Mouse (Mus musculus) spleen, adult 2 months (tissue): ENCODE measurements around the gene Arhgap20. TPM values are rescaled to one million over a fixed set of nuclear protein-coding genes. Genes with fewer than 3 reads are reported as not detected.

Experiments
- DNase-seq, 2 experiments: peaks; one replicate each; pipeline versions ENCODE4 v3.0.0 to v3.0.0-alpha.2; 2012 to 2021; ENCODE audit warnings: low spot score in 2 of 2, low read depth in 1 of 2
- H3K27ac ChIP-seq: fragments of 200-500 bp; 2 replicates; pipeline ENCODE4 v1.5.1; 2012; ENCODE audit warnings: low read length, inconsistent platforms; ENCODE audit not compliant: insufficient read depth
- H3K27me3 ChIP-seq: fragments of 200-500 bp; 2 replicates; pipeline ENCODE4 v1.6.1; 2012; ENCODE audit warnings: mild to moderate bottlenecking, moderate library complexity, low read length, inconsistent platforms; ENCODE audit not compliant: control insufficient read depth, insufficient read depth
- H3K36me3 ChIP-seq: fragments of 200-500 bp; 2 replicates; pipeline ENCODE4 v1.6.1; 2012; ENCODE audit warnings: mild to moderate bottlenecking, low read length, inconsistent platforms; ENCODE audit not compliant: control insufficient read depth, insufficient read depth
- H3K4me1 ChIP-seq: fragments of 200-500 bp; 2 replicates; pipeline ENCODE4 v1.6.1; 2011; ENCODE audit warnings: inconsistent platforms; ENCODE audit not compliant: control insufficient read depth, insufficient read depth, insufficient read length
- H3K4me3 ChIP-seq: fragments of 200-500 bp; 2 replicates; pipeline ENCODE4 v1.5.1; 2011; ENCODE audit warnings: mild to moderate bottlenecking, inconsistent platforms; ENCODE audit not compliant: insufficient read depth, insufficient read length; ENCODE audit errors: extremely low read depth
- CTCF ChIP-seq: fragments of 200-500 bp; IDR thresholded peaks from 2 replicates; pipeline ENCODE4 v1.5.1; 2011; ENCODE audit warnings: mild to moderate bottlenecking, inconsistent platforms; ENCODE audit not compliant: insufficient read depth, insufficient read length, insufficient replicate concordance; ENCODE audit errors: extremely low read depth
- POLR2A ChIP-seq: fragments of 200-500 bp; IDR thresholded peaks from 2 replicates; pipeline ENCODE4 v1.6.1; 2011; ENCODE audit warnings: low read depth, low read length, inconsistent platforms
- WGBS: fragments of 180-500 bp; shearing (Covaris S2); methylation state at CpG from one replicate; pipeline ENCODE4 v1.1.7; 2018; 5-methylcytosine and 5-hydroxymethylcytosine counted together
- polyA plus RNA-seq: library from polyadenylated mRNA; depleted of rRNA; stranded (reverse); fragments of >200 nt; gene quantifications from 2 replicates; pipeline ENCODE4 v1.2.3, GENCODE M21; 2012

Arhgap20 gene
- polyA plus RNA-seq, 1 experiment: 0.77 TPM

DNA sequence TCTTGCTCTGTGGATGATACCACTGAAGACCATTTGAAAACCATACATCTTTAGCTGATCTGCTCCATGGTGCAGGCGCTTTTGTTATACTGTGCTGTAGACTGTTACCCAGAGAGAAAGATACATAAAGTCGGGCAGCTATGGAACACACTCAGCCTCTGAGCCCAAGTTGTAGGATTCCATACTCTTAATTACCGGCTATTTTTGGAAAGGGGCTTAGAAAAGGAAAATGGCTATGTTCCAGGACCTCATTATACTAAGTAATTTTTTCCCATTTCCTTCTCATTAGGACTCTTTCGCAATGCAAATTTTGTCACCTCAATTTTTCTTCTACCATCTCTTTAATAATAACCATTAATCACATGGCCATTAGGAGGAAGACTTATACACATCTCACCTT, 25.3 kb upstream of the Arhgap20 start:
- H3K27ac ChIP-seq: no peak overlapping the region

DNA sequence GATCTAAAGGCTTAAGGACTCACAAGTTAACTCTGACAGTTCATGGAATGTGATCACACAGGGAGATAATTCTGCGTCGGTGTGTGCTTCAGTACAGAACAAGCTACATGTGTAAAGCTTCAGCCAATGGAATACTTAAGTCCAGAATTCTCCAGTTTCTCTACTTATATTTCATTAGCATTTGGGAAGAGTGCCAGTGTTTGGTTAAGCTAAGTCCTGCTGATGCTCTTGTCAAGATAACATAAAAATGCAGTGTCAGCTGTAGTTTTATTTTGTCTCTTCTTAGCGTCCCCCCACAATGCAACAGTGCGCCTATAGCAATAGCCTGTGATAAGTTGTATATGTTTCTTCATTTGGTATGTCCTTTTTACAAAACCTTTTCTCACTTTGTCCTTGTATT, 15.0 kb upstream of the Arhgap20 start:
- TF ChIP-seq CTCF (no peak), POLR2A (no peak)

More for the DNA sequence above, 25.3 kb upstream of the Arhgap20 start:
- Histone ChIP-seq H3K4me1 (no peaks in the 10 kb centered on the region), H3K4me3 (no peak overlapping the region), H3K36me3 (no peaks in the 10 kb centered on the region), H3K27me3 (no peaks in the 10 kb centered on the region)
- TF ChIP-seq POLR2A (no peak), CTCF (no peak)
- no peak for DNase-seq
- WGBS: 89% methylated on average over 4 of the region's 4 CpGs

DNA sequence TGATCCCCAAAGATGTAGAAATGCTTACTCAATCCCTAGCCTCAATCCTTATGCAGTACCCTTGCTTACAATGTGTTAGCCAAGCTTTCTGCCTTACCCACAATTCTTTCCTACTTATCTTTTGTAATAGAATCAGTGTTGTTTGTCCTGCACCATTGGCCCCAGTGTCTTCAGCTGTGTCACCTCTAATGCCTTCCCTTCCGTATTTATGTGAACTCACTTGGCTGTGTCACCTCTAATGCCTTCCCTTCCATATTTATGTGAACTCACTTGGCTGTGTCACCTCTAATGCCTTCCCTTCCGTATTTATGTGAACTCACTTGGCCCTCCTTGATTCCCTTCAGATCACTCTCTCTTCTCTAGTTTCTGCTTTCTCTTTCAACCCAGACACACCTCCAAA, 4.1 kb upstream of the Arhgap20 start:
- no peak for DNase-seq
- H3K27ac ChIP-seq: no peak overlapping the region
- H3K4me3 ChIP-seq: no peak overlapping the region
- H3K27me3 ChIP-seq: peaks cover 11% of the 10 kb centered on the region
- 75% methylated on average over 2 of the region's 2 CpGs for WGBS
- H3K36me3 ChIP-seq: no peaks in the 10 kb centered on the region
- H3K4me1 ChIP-seq: peaks cover 7% of the 10 kb centered on the region; the same call in 1 of the 2 replicates
- no peak for TF ChIP-seq CTCF
- TF ChIP-seq POLR2A: no peak

More for the DNA sequence above, 15.0 kb upstream of the Arhgap20 start:
- DNase-seq: no peak
- Histone ChIP-seq H3K27ac (no peak overlapping the region), H3K36me3 (no peaks in the 10 kb centered on the region), H3K4me1 (no peaks in the 10 kb centered on the region), H3K27me3 (no peaks in the 10 kb centered on the region), H3K4me3 (no peak overlapping the region)
- WGBS: 89% methylated on average over 4 of the region's 4 CpGs

DNA sequence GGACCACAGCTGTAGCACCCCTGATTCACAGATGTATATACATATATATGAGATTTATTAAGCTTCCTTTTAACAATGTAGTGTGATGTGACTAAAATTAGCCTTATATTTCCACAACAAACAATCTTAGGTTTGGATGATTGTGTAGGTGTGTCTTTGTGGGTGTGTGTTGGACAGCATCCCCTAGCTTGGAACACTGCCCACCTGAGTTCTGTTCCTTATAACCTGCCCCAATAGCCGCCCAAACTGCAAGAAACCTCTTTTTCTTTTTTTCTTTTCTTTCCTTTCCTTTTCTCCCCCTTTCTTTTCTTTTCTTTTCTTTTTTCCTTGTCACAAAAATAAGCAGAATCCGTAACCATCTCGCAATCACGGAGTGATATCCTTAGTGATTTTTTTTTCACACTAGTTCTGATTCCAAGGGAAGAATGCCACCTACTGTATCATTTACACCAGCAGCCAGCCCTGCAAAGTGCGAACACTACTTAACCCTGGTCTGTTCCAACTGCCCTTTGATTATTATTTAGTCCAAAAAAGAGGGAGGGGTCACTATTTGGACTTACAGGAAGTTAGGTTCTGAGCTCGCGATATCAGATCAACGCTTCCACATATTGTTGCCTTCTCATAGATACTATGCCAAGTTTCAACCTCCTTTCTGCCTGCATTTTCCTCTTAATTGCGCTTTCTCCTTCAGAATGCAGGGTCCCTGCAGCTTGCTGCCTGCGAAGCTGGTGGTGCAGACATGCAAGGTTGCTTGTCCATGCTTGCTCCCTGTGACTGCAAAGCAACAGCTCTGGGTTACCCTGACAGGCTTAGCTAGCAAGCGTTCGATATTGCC, 879 bp upstream of the Arhgap20 start:
- TF ChIP-seq POLR2A: no peak
- no peak for TF ChIP-seq CTCF
- Histone ChIP-seq H3K4me1 (peaks cover 7% of the 10 kb centered on the region; the same call in 1 of the 2 replicates), H3K27ac (no peak overlapping the region), H3K4me3 (peak overlapping the region; percentile 66; the same call in 1 of the 2 replicates), H3K36me3 (no peaks in the 10 kb centered on the region), H3K27me3 (peaks cover 13% of the 10 kb centered on the region)
- DNase-seq: no peak
- 8% methylated on average over 12 of the region's 12 CpGs for WGBS

DNA sequence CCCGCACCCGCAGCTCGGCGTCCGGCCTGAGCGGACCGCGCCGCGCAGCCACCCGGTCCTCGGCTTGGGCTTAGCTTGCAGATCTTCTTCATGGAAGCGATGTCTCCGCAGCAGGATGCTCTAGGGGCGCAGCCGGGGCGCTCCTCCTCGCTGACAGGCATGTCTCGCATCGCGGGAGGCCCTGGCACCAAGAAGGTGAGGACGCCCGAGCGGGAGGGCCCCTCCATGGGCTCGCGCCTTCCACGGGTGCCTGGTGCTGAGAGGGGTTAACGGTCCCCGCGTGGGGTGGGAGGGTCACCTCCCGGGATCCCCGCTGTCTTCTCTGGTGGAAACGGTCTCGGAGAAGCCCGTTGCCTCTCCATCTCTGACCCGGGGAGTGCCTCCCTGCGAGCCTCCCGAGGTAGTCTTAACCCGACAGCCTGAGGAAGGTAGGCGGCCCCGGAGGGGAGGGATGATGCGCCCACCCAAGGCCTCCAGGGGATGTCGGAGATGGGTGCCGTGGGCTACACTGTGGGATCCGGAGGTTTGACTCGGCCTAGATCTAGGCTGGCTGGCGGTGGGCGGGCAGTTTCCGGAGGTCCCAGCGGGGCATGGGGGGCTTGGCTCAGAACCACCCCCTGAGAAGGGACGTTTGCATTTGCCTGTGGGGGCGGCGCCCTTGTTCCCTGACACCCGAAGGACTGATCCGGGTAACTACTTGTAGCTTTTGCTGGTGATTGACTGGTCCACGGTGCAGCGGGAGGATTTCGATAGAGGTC, 459 bp downstream of the Arhgap20 start:
- peaks cover 7% of the 10 kb centered on the region; the same call in 1 of the 2 replicates for H3K4me1 ChIP-seq
- H3K27me3 ChIP-seq: peaks cover 13% of the 10 kb centered on the region
- 1% methylated on average over 58 of the region's 58 CpGs for WGBS
- no peak overlapping the region; the same call in 1 of the 2 replicates for H3K27ac ChIP-seq
- TF ChIP-seq CTCF (no peak), POLR2A (no peak)
- peak overlapping the region; percentile 66 for H3K4me3 ChIP-seq
- no peaks in the 10 kb centered on the region for H3K36me3 ChIP-seq
- no peak for DNase-seq

DNA sequence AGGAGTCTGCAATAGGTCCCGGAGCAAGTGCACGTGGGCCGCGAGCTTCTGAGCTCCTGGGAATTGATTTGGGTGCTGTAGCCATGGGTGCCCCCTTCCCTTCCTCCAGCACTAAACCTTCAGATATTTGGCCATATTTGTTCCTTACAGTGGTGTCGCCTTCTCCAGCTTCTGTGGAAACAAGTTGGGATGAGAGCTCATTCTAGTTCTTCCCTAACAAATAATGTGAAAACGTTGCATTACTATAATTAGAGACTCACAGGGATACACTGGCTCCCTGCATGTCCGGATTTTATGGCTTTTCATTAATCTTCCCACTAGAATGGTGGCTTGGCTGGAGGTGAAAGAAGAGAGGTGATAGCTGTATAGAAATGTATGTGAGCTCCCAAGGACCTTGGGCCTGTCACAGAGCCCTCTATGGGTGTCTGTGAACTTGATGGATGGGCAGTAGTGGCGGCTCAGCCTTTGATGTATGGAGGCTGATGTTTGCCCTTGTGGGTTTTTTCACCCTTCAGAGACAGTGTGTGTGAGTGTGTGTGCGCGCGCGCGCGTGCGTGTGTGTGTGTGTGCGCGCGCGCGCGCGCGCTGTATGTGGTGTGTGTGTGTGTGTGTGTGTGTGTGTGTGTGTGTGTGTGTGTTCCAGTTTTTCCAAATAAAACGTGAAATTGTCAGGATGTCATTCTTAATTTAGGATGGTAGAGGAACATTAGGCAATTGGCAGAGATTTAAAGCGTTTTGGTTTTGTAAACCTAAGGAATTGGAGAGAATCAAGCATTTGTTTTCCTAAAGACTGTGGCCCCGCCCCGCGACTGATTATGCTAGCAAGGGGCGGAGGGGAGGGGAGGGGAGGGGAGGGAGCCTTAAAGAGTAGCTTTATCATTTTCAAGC, 1.3 kb downstream of the Arhgap20 start:
- Histone ChIP-seq H3K4me1 (peaks cover 7% of the 10 kb centered on the region; the same call in 1 of the 2 replicates), H3K36me3 (no peaks in the 10 kb centered on the region), H3K4me3 (no peak overlapping the region), H3K27me3 (peaks cover 13% of the 10 kb centered on the region), H3K27ac (no peak overlapping the region; the same call in 1 of the 2 replicates)
- TF ChIP-seq CTCF (no peak), POLR2A (no peak)
- no peak for DNase-seq
- 3% methylated on average over 29 of the region's 29 CpGs for WGBS
